Mouse (Mus musculus): Measurements from ENCODE around the gene Cacna1f.
A peak's percentile ranks its signal among the peaks of the same experiment; 100 is the strongest.

Gene Cacna1f

DNA sequence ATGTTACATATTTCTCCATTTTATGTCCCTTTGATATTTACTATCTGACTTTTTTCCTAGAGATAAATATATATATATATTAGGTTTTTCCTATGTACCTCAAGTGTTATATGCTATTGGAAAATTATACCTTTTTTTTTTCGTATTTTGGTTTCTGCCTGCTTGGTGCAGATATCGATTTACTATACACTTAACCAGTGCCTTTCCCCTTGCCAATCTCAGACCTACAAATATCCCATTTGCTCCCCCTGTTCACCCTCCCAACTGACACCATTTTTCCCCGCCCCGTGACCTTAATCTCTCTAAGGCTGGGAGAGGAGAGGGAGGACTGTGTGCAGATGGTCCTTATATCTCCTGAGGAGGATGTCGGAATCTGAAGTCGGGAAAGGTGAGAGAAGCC is at the start of gene Cacna1f:
Gene Cacna1f (plus strand): TSS at position 301 of the 400 bp plus-strand sequence.
- DNase-seq (ENCODE audit: low read depth), result no peak

DNA sequence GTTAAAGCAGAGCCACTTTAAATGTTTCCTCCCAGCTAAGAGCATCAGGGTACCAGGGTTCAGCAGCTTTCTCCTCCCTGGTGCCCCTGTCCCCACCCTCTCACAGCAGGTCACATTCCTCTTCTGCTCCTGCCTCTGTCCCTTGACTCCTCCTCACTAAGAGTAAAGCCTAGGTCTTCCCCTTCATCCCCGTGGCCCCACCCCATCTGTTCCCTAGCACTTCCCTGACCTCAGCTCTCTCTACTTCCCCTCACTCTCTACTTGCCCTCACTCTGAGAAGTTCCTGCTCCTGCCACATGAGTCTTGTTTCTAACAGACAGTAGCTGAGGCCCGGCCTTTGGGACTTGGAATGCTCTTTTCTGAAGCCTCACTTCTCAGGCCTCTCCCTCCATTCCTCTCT is 43.8 kb upstream of the Cacna1f start:
- no peak for DNase-seq (ENCODE audit: low read depth)

DNA sequence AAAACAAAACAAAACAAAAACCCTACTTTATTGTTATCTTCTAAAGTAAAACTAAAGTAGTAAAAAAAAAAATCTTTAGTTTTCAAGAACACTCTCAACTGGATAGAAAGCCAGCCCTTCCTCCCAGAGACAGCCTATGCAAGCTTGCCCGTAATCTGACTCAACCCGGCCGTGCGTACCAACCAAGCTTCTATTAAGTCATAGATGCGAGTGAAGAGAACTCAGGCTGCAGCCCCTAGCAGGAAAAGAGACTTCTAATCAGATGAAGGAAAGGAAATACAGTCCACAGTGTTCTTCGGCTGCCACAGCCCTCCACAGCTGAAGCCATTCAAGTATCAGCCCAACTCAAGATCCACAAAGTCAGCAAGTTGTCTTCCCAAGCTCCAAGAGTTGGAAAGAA is 40.5 kb upstream of the Cacna1f start:
- peak; percentile 83 for DNase-seq (ENCODE audit: low read depth)

DNA sequence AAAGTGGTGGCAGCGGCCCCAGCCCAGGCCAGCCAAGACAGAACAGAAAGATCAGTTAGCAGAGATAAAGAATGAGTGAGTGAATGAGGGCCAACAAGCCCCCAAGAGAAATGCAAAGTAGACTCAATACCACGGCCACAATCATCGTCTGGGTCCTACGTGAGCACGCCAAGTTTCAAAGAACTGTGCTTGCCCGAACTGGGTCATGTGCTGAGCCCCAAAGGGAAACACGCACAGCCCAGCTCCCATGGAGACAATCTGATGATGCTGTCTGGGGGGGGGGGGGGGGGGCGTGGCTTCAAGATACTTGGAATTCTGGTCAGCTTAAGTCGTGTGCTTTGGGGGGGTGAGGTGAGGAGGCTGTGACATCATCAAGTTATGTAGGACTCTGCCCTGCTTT is 39.4 kb upstream of the Cacna1f start:
- DNase-seq (ENCODE audit: low read depth), result peak; percentile 82

DNA sequence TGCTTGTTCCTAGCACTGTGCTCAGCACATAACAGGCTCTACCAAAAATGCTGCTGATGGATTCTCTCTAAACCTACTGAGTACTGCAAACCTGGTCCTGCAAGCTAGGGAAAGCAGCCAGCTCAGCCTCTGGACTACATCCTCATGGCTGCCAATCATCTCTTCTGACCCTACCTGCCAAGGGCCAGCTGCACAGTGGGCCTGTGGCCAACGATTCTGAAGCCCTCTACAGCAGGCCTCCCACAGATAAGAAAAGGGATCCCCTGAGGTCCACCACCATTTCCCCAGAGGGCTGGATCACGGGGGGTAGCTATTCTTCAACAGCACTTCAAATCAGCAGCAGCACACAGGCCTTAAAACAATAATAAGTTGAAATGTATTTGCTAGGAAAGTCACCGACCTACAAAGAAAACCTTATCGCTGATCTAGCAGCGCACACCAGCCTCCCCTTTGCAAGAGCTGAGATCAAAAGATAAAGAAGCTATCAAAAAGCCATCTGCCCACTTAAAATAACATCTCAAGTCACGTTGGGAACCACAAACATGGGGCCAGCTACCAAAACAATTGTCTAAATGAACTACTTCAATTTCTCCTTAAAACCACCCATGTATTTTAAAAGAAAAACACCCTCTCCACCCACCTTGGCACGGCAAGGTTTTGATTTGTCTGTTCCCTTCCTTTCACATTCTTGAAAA is 36.3 kb upstream of the Cacna1f start:
- DNase-seq (ENCODE audit: low read depth), result peak; percentile 82

DNA sequence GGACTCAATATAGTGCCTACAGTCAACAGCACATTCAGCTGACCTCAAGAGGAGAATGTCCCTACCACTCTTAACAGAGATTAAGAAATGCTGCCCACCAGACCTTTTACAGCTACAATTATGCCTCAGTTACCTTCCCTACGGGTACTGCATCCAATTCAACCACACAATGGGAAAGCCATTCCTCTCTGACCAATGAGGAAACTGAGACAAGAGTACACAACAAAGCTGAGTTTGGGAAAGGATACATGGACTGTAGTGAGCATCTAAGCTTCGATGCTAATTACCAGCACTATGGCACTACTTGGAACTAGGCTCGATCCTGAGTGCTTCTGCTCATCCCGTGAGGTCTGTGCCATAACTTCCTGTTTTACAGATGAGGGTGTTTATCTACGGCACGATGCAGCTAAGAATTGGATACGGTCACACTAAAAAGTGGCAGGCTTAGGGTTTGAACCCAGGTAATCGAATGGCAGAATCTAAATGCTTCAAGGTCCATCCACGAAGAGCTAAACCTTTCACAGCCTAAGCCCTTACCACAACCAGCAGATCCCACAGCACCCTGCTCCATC is 35.2 kb upstream of the Cacna1f start:
- peak; percentile 57 for DNase-seq (ENCODE audit: low read depth)

DNA sequence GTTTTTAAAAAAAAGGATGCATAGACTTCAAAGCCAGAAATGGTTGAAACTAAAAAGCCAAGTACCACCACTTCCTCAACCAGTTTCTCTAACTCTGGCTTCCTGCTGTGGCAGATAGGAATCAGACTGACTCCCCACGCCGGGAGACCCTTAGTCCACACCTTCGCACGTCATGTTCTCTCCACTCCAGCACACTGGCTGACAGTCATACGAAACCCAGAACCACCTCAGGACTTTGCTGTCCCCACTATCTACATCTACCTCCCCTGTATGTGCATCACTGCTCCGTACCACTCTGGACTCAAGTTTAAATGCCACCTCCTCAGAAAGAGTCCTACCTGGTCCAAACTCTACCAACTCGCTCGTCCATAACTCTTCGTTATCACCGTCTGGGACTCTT is 34.4 kb upstream of the Cacna1f start:
- DNase-seq (ENCODE audit: low read depth), result peak; percentile 84

DNA sequence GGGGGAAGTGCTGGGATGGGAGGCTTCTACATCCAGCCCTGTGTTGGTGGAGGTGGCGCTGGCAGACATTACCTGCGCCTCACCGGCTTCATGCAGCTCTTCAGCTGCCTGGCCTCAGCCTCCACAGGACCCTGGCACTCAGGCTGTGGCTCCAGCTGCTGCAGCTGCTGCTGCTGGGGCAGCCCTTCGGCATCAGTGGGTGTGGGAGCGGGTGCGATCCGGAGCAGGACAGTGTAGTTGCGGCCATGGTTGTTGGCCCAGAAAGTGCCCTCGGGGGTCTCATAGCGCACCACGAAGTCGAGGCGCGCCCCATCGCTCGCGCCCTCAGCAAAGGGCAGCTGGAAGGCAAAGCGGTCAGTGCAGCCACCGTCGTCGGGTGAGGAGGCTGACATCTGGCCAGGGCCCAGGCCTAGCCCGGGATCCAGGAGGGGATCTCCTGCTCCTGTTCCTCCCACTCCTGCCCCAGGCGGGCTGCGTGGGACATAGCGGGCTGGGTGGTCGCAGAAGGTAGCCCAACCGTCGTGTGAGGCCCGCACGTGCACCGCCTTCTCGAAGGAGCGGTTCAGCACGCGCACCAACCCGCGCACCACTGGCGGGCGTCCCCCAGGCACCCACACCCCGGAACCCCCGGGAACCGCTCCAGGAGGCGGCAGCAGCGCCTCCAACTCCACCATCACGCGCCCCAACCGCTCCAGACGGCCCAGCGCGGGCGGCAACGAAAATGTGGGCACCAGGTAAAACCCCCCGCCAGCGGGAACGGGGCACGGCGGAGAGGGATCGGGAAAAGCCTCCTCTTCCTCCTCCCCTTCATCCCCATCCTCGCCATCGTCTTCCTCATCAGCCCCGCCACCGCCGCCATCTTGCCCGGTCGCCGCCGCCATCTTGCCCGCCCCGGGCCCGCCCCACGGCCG is 33.5 kb upstream of the Cacna1f start, which contains the start of gene Foxp3:
Gene Foxp3 (plus strand): TSS at position 469 of the 911 bp plus-strand sequence.
- DNase-seq (ENCODE audit: low read depth), result peak; percentile 66

DNA sequence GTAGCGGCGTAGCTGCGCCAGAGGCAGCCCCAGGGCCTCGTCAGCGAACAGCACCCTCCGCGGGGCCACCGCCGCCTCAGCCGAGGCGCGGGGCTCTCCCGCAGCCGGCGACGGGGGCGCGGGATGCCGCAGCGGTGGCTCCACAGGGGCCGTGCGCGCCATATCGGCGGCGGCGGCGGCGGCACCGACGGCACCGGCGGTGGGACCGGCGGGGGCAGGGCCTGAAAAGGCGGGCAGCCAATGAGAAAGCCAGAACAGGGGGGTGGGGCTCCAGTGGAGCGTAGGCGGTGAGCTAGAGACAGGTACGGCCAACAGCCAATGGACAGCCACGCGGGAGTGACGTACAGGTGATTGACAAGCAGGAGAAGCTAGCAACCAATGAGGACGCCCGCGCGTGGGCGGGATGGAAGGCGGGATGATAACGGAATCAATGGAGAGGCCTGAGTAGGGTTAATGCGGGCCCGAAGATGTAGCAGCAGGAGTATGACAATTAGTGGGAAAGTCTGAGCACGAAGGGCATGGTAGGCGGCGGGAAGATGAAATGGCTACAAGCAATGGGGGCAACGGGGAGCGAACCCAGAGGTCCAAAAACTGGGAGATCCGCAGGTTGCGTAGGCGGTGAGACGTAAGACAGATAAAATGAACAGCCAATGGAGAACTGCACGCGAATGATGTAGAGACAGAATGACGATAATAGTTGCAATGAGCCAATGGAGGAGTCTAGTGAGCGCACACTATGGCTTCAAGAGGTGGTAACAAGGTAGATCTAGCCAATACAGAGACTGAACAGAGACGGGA is 32.6 kb upstream of the Cacna1f start, which contains the start of gene Ppp1r3f:
Gene Ppp1r3f (minus strand): TSS at position 197 of the 798 bp plus-strand sequence.
- peak; percentile 97 for DNase-seq (ENCODE audit: low read depth)

DNA sequence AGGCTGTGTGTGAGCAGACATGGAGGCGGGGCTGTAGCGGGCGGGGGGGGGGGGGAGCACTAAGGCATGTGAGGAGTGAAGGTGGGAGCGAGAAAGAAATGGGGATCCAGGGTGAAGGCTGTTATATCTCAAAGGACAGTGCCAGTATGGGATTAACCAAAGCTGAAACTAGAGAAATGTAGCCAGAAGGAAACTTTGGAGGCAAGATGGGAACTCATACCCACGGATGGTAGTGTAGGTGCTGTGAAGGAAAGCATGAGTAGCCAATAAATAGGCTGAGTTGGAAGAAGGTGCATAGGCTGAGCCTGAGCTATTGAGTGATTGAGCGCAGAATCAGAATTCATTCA is 32.0 kb upstream of the Cacna1f start:
- no peak for DNase-seq (ENCODE audit: low read depth)

DNA sequence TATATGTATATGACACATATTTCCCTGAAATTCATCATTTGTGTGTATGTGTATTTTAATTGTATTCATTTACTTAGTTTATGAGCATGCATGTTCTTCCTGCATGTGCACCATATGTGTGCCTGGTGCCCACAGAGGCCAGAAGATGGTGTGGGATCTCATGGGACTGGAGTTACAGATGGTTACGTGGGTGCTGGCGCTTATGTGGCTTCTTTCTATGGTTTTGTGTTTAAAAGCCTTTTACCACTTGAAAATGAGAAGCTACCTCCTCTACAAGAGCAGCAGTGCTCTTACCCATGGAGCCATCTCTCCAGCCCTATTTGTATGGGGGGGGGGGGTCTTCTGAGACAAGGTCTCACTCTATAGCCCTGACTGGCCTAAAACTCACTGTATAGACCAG is 25.7 kb upstream of the Cacna1f start:
- no peak for DNase-seq (ENCODE audit: low read depth)

DNA sequence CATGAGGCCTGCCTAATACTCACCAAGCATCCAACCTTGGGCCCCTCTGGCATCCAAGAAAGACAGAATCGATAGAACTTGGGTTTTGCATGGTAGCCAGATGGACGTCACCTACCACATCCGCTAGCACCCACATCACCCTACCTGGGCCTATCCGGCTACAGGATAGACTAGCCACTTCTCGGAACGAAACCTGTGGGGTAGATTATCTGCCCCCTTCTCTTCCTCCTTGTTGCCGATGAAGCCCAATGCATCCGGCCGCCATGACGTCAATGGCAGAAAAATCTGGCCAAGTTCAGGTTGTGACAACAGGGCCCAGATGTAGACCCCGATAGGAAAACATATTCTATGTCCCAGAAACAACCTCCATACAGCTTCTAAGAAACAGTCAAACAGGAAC is 23.0 kb upstream of the Cacna1f start:
- DNase-seq (ENCODE audit: low read depth), result peak; percentile 92

DNA sequence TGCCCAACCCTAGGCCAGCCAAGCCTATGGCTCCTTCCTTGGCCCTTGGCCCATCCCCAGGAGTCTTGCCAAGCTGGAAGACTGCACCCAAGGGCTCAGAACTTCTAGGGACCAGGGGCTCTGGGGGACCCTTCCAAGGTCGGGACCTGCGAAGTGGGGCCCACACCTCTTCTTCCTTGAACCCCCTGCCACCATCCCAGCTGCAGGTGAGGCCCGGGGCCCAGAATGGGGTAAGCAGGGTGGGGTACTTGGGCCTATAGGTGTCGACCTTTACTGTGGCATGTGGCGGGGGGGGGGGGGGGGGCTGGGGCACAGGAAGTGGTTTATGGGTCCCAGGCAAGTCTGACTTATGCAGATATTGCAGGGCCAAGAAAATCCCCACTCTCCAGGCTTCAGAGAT is 20.5 kb upstream of the Cacna1f start:
- peak; percentile 55 for DNase-seq (ENCODE audit: low read depth)

DNA sequence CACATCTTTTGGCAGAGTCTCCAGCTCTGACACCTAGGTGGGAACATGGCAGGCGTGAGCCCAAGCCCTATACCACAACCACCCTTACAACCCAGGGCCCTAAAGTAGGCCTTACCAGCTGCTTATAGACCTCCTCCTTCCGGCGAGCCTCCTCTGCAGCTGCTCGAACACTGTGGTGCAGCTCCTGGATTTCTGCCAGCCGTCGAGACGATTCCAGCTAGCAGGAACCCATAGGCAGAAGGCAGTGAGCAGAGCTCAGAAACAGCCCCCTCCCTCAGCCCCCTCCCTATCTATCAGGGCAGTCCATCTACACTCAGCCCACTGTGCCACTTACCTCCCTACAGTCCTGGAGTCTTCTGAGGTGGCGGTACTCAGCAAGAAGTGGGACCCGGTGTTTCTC is 11.5 kb upstream of the Cacna1f start:
- no peak for DNase-seq (ENCODE audit: low read depth)

DNA sequence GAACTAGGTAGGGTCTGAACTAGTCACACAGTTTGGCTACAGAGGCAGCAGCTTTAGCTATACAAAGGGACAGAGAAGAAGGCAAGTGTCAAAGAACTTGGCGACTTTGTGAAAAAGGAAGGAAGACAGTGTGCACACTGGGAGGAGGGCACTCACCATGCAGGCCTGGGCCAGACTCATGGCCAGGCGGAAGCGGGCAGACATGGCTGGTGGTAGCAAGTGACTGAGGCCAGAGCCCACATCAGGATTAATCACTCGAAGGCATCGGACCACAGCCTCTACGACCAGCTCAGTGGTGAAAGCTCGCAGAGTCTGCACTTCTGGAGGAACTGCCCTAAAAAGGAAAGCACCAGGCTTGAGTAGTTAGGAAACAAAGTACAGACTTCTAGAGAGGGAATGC is 2.9 kb upstream of the Cacna1f start:
- no peak for DNase-seq (ENCODE audit: low read depth)

DNA sequence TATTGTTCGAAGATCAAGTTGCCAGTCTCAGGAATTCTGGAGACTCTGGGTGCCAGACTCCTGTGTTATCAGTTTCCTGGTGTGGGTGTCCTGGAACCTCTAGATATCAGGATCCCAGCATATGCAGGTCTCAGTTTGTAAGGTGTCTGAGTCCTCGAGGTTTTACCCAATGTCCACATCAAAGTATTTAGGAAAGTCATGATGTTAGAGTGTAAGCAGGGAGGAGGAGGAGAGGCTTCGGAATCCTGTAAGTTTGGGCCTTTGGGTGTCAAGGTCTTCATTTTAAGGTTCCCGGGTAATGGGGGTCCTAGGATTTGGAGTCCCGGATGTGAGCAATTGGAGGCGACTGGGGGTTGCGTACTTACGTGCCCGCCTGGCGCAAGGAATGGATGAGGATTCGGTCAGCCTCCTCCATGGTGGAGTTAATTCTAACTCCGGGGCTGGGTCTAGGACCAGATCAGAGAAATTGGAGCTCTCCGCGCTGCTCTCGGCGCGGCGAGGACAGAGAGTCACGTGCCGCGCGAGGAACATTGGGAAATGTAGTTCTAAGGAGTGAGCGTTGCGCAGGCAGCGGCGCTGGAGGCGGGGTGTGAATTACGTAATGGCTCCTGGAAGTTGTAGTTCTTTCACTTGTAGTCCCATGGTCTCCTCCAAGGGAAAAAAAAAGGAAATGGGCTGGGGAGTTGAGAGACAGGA is 1.9 kb upstream of the Cacna1f start, which contains the start of gene Ccdc22:
Gene Ccdc22 (minus strand): TSS at position 639 of the 696 bp plus-strand sequence.
- DNase-seq (ENCODE audit: low read depth), result peak; percentile 84

DNA sequence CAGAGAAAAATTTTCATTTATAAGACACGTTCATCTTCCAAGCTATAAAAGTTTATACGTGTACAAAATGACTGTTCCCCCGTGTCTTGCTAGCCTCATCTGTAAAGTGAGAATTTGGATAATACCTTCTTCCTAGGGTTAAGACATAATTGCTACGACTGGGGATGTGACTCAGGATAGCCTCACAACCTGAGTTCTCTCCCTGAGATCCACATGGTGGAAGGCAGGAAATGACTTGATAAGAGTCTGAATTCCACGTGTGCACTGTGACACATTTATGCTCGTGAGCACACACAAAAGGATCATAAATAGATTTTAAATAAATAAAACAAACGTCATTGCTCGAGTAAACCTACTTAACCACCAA is 1.3 kb upstream of the Cacna1f start:
- no peak for DNase-seq (ENCODE audit: low read depth)

DNA sequence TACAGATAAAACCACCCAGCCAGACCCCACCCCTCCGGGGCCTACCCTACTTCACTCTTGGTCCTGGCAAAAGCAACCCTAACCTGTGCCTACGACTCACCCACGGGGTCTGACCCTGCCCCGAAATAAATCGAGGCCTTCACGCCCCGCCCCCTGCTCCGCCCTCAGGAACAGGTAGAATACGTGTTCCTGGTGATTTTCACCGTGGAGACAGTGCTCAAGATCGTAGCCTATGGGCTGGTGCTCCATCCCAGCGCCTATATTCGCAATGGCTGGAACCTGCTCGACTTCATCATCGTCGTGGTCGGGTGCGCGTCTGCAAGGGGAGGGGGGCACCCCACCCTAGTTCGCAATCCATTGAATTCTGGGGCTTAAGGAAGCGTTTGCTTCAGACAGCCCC is 3.2 kb downstream of the Cacna1f start:
- DNase-seq (ENCODE audit: low read depth), result no peak

DNA sequence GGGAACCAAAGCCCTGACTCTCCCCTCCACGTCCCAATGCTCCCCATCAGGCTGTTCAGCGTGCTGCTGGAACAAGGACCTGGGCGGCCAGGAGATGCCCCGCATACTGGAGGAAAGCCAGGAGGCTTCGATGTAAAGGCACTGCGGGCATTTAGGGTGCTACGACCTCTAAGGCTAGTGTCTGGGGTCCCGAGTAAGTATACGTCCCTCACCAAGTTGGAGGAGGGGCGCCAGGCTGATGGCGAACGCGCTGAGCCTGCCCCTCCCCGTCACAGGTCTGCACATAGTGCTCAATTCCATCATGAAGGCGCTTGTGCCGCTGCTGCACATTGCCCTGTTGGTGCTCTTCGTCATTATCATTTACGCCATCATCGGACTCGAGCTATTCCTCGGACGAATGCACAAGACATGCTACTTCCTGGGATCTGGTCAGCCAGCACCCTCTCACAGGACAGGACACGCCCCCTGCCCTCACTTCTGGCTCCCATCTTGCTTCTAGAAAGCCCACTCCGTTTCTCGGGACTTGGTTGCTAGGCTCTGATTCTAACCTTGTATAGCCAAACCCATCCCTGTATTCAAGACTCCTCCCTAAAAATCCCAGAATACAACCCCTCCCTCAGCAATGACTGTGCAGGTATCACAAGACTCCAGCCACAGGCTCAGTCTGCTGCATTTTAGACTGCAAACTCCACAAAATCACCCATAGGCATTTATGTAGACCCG is 3.8 kb downstream of the Cacna1f start:
- no peak for DNase-seq (ENCODE audit: low read depth)

DNA sequence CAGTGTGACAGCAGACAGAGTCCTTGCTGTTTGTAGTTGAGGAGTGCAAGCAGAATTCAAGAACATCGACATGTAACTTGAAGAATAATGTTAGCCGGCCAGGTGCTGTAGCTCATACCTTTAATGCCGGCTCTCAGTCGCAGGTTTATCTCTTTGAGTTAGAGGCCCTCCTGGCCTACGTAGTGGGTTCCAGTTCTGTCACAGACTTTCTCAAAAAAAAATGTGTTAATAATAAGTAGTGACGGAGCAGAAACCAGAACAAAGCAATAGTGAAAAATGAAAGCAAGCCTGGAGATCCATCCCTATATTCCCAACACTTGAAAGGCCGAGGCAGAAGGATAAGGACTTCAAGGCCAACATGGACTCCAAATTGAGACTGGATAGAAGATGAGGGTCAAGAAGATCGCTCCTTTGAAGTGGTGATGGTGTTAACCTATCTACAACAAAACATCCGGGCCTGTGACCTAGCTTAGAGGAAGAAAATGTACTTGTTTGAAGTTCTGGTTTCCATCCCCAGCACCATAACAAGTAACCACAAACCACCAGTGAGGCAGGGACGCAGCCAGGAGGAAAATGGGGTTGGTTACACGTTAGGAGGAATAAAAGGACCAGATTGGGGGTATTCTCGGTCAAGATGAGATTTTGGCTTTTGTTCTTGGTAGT is 11.1 kb downstream of the Cacna1f start:
- DNase-seq (ENCODE audit: low read depth), result peak; percentile 74
